Comparison of ENCODE assay signal across 19 mouse cellular contexts in genomic region chr1:191625026-191625425, GRCm38 (mm10). TPM values are rescaled to one million over a fixed set of nuclear protein-coding genes. Genes with fewer than 3 reads are reported as not detected.
DNase-seq lines count a peak whose midpoint lies in the region; ATAC-seq lines count a peak whose summit lies in the region.
"Had no signal": no experiment of that assay in that cellular context is flagged by ENCODE, and none has a peak within 500 bp of the region (broad histone marks: within the 10 kb centered on the region; RNA-seq: fewer than 3 reads in every experiment).

No protein-coding gene starts in this region.

- H3K27ac ChIP-seq in heart, embryonic 12.5 days (ENCODE audit: poor library complexity, severe bottlenecking): peak overlapping the region; percentile 73
- no peak overlapping the region for H3K27ac ChIP-seq in kidney, embryonic 16.5 days (ENCODE audit: low read length)
- no peak overlapping the region for H3K27ac ChIP-seq in neural tube, embryonic 13.5 days (replicated peaks)
- H3K27ac ChIP-seq in neural tube, embryonic 15.5 days (replicated peaks): no peak overlapping the region
- H3K27ac ChIP-seq: embryonic facial prominence, embryonic 12.5 days; forebrain, embryonic 15.5 days; hindbrain, postnatal 0 days; limb, embryonic 15.5 days; midbrain, embryonic 10.5 days had no signal

- WGBS in heart, embryonic 12.5 days: 34% methylated on average over 6 of the region's 6 CpGs
- WGBS in kidney, embryonic 16.5 days: 49% methylated on average over 6 of the region's 6 CpGs
- WGBS in neural tube, embryonic 13.5 days: 70% methylated on average over 6 of the region's 6 CpGs
- WGBS in neural tube, embryonic 15.5 days: 75% methylated on average over 6 of the region's 6 CpGs

- H3K4me3 ChIP-seq in heart, embryonic 12.5 days: no peak overlapping the region
- H3K4me3 ChIP-seq in kidney, embryonic 16.5 days (ENCODE audit: low read length): no peak overlapping the region
- H3K4me3 ChIP-seq in neural tube, embryonic 13.5 days: no peak overlapping the region
- no peak overlapping the region for H3K4me3 ChIP-seq in neural tube, embryonic 15.5 days (replicated peaks)
- H3K4me3 ChIP-seq: embryonic facial prominence, embryonic 12.5 days; forebrain, embryonic 15.5 days; limb, embryonic 15.5 days; midbrain, embryonic 10.5 days had no signal

- H3K36me3 ChIP-seq in heart, embryonic 12.5 days: peaks cover 26% of the 10 kb centered on the region
- H3K36me3 ChIP-seq in kidney, embryonic 16.5 days (ENCODE audit: insufficient read depth, low read length): peaks cover 26% of the 10 kb centered on the region
- peaks cover 35% of the 10 kb centered on the region for H3K36me3 ChIP-seq in neural tube, embryonic 13.5 days
- peaks cover 21% of the 10 kb centered on the region for H3K36me3 ChIP-seq in neural tube, embryonic 15.5 days

- ATAC-seq in heart, embryonic 12.5 days (ENCODE audit: insufficient number of reproducible peaks, low FRiP score): peak; percentile 26; the same call in 1 of the 2 replicates
- ATAC-seq in kidney, embryonic 16.5 days (ENCODE audit: low FRiP score, low TSS enrichment): 0 out of 2 replicates have a peak, but pooled peaks have one; percentile 9
- ATAC-seq in neural tube, embryonic 13.5 days (ENCODE audit: low read depth): 0 out of 2 replicates have a peak, but pooled peaks have one; percentile 11
- ATAC-seq in neural tube, embryonic 15.5 days (ENCODE audit: low FRiP score): no peak
- ATAC-seq: activated CD4-positive, CD25-positive, alpha-beta regulatory T cell, adult 4 months; forebrain, embryonic 15.5 days; hindbrain, postnatal 0 days had no signal

- no peaks in the 10 kb centered on the region for H3K9me3 ChIP-seq in heart, embryonic 12.5 days (replicated peaks)
- no peaks in the 10 kb centered on the region for H3K9me3 ChIP-seq in kidney, embryonic 16.5 days (ENCODE audit: low read length)
- H3K9me3 ChIP-seq in neural tube, embryonic 13.5 days: no peaks in the 10 kb centered on the region
- no peaks in the 10 kb centered on the region for H3K9me3 ChIP-seq in neural tube, embryonic 15.5 days (replicated peaks)
- H3K9me3 ChIP-seq: embryonic facial prominence, embryonic 12.5 days; forebrain, embryonic 15.5 days; limb, embryonic 15.5 days; midbrain, embryonic 10.5 days had no signal

- DNase-seq in heart, adult 8-10 months (ENCODE audit: low spot score): no peak
- no peak for DNase-seq in kidney, postnatal 10 days
- DNase-seq in ovary, adult 18-20 months (ENCODE audit: low spot score): no peak
- DNase-seq: adrenal gland, postnatal 25 days; cerebellum, adult 18-20 months; cerebellum, postnatal 36 days; kidney, adult 11 months; right cerebral cortex, adult 18-20 months; thymus, adult 18-20 months had no signal

- H3K9ac ChIP-seq in heart, embryonic 12.5 days: no peak overlapping the region
- no peak overlapping the region for H3K9ac ChIP-seq in kidney, embryonic 16.5 days (replicated peaks; ENCODE audit: low read length)
- no peak overlapping the region for H3K9ac ChIP-seq in neural tube, embryonic 13.5 days
- no peak overlapping the region for H3K9ac ChIP-seq in neural tube, embryonic 15.5 days (replicated peaks)
- H3K9ac ChIP-seq: embryonic facial prominence, embryonic 12.5 days; forebrain, embryonic 15.5 days; limb, embryonic 15.5 days had no signal

- H3K4me1 ChIP-seq in heart, embryonic 12.5 days (replicated peaks): peaks cover 35% of the 10 kb centered on the region
- H3K4me1 ChIP-seq in kidney, embryonic 16.5 days (ENCODE audit: insufficient read depth, low read length): no peaks in the 10 kb centered on the region
- peaks cover 15% of the 10 kb centered on the region for H3K4me1 ChIP-seq in neural tube, embryonic 13.5 days (replicated peaks)
- no peaks in the 10 kb centered on the region for H3K4me1 ChIP-seq in neural tube, embryonic 15.5 days
- H3K4me1 ChIP-seq: embryonic facial prominence, embryonic 12.5 days; forebrain, embryonic 15.5 days had no signal

- no peak overlapping the region for H3K4me2 ChIP-seq in heart, embryonic 12.5 days
- H3K4me2 ChIP-seq in kidney, embryonic 16.5 days (replicated peaks; ENCODE audit: low read depth, low read length): no peak overlapping the region
- no peak overlapping the region for H3K4me2 ChIP-seq in neural tube, embryonic 13.5 days
- H3K4me2 ChIP-seq in neural tube, embryonic 15.5 days: no peak overlapping the region
- H3K4me2 ChIP-seq: embryonic facial prominence, embryonic 12.5 days; forebrain, embryonic 15.5 days; limb, embryonic 15.5 days had no signal

- H3K27me3 ChIP-seq in heart, embryonic 12.5 days (replicated peaks): no peaks in the 10 kb centered on the region
- H3K27me3 ChIP-seq in kidney, embryonic 16.5 days (ENCODE audit: insufficient read depth, low read length): no peaks in the 10 kb centered on the region
- no peaks in the 10 kb centered on the region for H3K27me3 ChIP-seq in neural tube, embryonic 13.5 days
- H3K27me3 ChIP-seq in neural tube, embryonic 15.5 days (replicated peaks): no peaks in the 10 kb centered on the region
- H3K27me3 ChIP-seq: embryonic facial prominence, embryonic 12.5 days; forebrain, embryonic 15.5 days; limb, embryonic 15.5 days had no signal

RNA-seq across cellular contexts. Expression of gene Ints7, which starts 49.6 kb away (rescaled TPM):
- polyA plus RNA-seq in heart, embryonic 12.5 days (2016; fragmentation: Nextera tagmentation; extraction: Ambion mirVana): 48.8 and 51.8 TPM in 2 replicates
- 10 to 100 TPM in 3 of 4 experiments, 1 to 10 TPM in 1; 9.7 to 11.2 (median 10.8) TPM for total RNA-seq in heart, adult 8-10 months (2022)
- polyA plus RNA-seq in kidney, embryonic 16.5 days (2015; fragmentation: Nextera tagmentation; extraction: Ambion mirVana): 63.7 and 70.9 TPM in 2 replicates
- polyA plus RNA-seq in neural tube, embryonic 13.5 days (2015; fragmentation: Nextera tagmentation; extraction: Ambion mirVana): 38.9 and 40.1 TPM in 2 replicates
- 32.2 and 35.8 TPM in 2 replicates for polyA plus RNA-seq in neural tube, embryonic 15.5 days (2015; fragmentation: Nextera tagmentation; extraction: Ambion mirVana)

RNA-seq across cellular contexts. Expression of gene Dtl, which starts 49.7 kb away (rescaled TPM):
- polyA plus RNA-seq in heart, embryonic 12.5 days (2016; fragmentation: Nextera tagmentation; extraction: Ambion mirVana): 40.3 and 43.3 TPM in 2 replicates
- total RNA-seq in heart, adult 8-10 months (2022): under 1 TPM; 0.06 to 0.34 (median 0.20) TPM
- 53.3 and 61.0 TPM in 2 replicates for polyA plus RNA-seq in kidney, embryonic 16.5 days (2015; fragmentation: Nextera tagmentation; extraction: Ambion mirVana)
- 6.5 and 12.0 TPM in 2 replicates for polyA plus RNA-seq in neural tube, embryonic 13.5 days (2015; fragmentation: Nextera tagmentation; extraction: Ambion mirVana)
- polyA plus RNA-seq in neural tube, embryonic 15.5 days (2015; fragmentation: Nextera tagmentation; extraction: Ambion mirVana): 5.4 and 16.3 TPM in 2 replicates
